Mouse (Mus musculus): ENCODE measurements around the gene Rps6ka4.
A peak's percentile ranks its signal among the peaks of the same experiment; 100 is the strongest.

Gene Rps6ka4

GRCm38 (mm10) chr19:6840475-6841291 lies at the start of gene Rps6ka4:
Rps6ka4 (minus strand) TSS chr19:6840636.
- peak; percentile 63 for DNase-seq

GRCm38 (mm10) chr19:6877965-6878364 lies 37.5 kb upstream of the Rps6ka4 start:
- DNase-seq: no peak

- no peak for DNase-seq
These were observed 36.4 kb upstream of the Rps6ka4 start for GRCm38 (mm10) chr19:6876799-6877198.

GRCm38 (mm10) chr19:6875834-6876233 lies 35.4 kb upstream of the Rps6ka4 start:
- DNase-seq: no peak

GRCm38 (mm10) chr19:6874257-6874656 lies 33.8 kb upstream of the Rps6ka4 start:
- no peak for DNase-seq

- no peak for DNase-seq
These were observed 32.3 kb upstream of the Rps6ka4 start for GRCm38 (mm10) chr19:6872701-6873100.

- DNase-seq: no peak
These were observed 31.3 kb upstream of the Rps6ka4 start for GRCm38 (mm10) chr19:6871574-6872271.

- DNase-seq: no peak
These were observed 28.9 kb upstream of the Rps6ka4 start for GRCm38 (mm10) chr19:6869355-6869754.

- no peak for DNase-seq
These were observed 21.0 kb upstream of the Rps6ka4 start for GRCm38 (mm10) chr19:6861451-6861850.

- no peak for DNase-seq
These were observed 20.3 kb upstream of the Rps6ka4 start for GRCm38 (mm10) chr19:6860706-6861105.

GRCm38 (mm10) chr19:6859971-6860370 lies 19.5 kb upstream of the Rps6ka4 start:
- DNase-seq: no peak

GRCm38 (mm10) chr19:6859032-6859651 lies 18.7 kb upstream of the Rps6ka4 start:
- DNase-seq: no peak

- no peak for DNase-seq
These were observed 17.6 kb upstream of the Rps6ka4 start, which contains the start of gene Ccdc88b for GRCm38 (mm10) chr19:6858031-6858430. Ccdc88b (minus strand) TSS chr19:6858211.

GRCm38 (mm10) chr19:6857391-6858005 lies 17.1 kb upstream of the Rps6ka4 start:
- no peak for DNase-seq

- DNase-seq: no peak
These were observed 16.5 kb upstream of the Rps6ka4 start for GRCm38 (mm10) chr19:6857003-6857360.

- peak; percentile 75 for DNase-seq
These were observed 16.0 kb upstream of the Rps6ka4 start for GRCm38 (mm10) chr19:6856281-6857002.

GRCm38 (mm10) chr19:6855225-6856031 lies 15.0 kb upstream of the Rps6ka4 start:
- DNase-seq: no peak

- DNase-seq: no peak
These were observed 14.2 kb upstream of the Rps6ka4 start for GRCm38 (mm10) chr19:6854658-6855057.

- no peak for DNase-seq
These were observed 13.5 kb upstream of the Rps6ka4 start for GRCm38 (mm10) chr19:6853903-6854302.

- DNase-seq: no peak
These were observed 12.2 kb upstream of the Rps6ka4 start for GRCm38 (mm10) chr19:6852393-6853305.

- DNase-seq: no peak
These were observed 11.1 kb upstream of the Rps6ka4 start for GRCm38 (mm10) chr19:6851497-6851896.

All from right cerebral cortex, postnatal 14 days (tissue).